Mouse (Mus musculus) heart, embryonic 14.5 days (tissue): ENCODE measurements around the gene Scpep1. TPM values are rescaled to one million over a fixed set of nuclear protein-coding genes. Genes with fewer than 3 reads are reported as not detected.

Experiments used
- ATAC-seq: fragments of 200-750 bp; cut with Nextera tagmentation; 2 replicates; pipeline ENCODE4 v1.8.0; 2017; ENCODE audit warnings: low read depth, moderate TSS enrichment; ENCODE audit not compliant: insufficient number of reproducible peaks, insufficient read depth, low FRiP score
- H3K27ac ChIP-seq, 2 experiments: fragments of 200-500 bp in 1 of 2; fragments of 300-500 bp in 1 of 2; sonication (generic) in 1 of 2; replicated peaks in 1 of 2; 2 replicates each; pipeline ENCODE4 v1.5.1; 2012 to 2014; ENCODE audit warnings: low read depth in 2 of 2, low read length in 2 of 2, control low read depth in 1 of 2, mild to moderate bottlenecking in 1 of 2, mixed read lengths in 1 of 2; ENCODE audit not compliant: control insufficient read depth in 1 of 2, insufficient read depth in 1 of 2
- H3K27me3 ChIP-seq: fragments of 300-500 bp; sonication (generic); 2 replicates; pipeline ENCODE4 v1.6.1; 2014; ENCODE audit warnings: mild to moderate bottlenecking, low read length, control low read depth; ENCODE audit not compliant: control insufficient read depth, insufficient read depth
- H3K36me3 ChIP-seq: fragments of 300-500 bp; sonication (generic); 2 replicates; pipeline ENCODE4 v1.6.1; 2014; ENCODE audit warnings: mild to moderate bottlenecking, control low read depth, low read length, mixed read lengths; ENCODE audit not compliant: control insufficient read depth, insufficient read depth
- H3K4me1 ChIP-seq, 2 experiments: fragments of 200-500 bp in 1 of 2; fragments of 300-500 bp in 1 of 2; sonication (generic) in 1 of 2; 2 replicates each; pipeline ENCODE4 v1.6.1; 2012 to 2014; ENCODE audit warnings: low read length in 2 of 2, control low read depth in 1 of 2, mixed read lengths in 1 of 2; ENCODE audit not compliant: control insufficient read depth in 2 of 2, insufficient read depth in 2 of 2
- H3K4me2 ChIP-seq: fragments of 300-500 bp; sonication (generic); 2 replicates; pipeline ENCODE4 v1.6.1; 2014; ENCODE audit warnings: mild to moderate bottlenecking, low read length
- H3K4me3 ChIP-seq, 2 experiments: fragments of 200-500 bp in 1 of 2; fragments of 300-500 bp in 1 of 2; sonication (generic) in 1 of 2; 2 replicates each; pipeline ENCODE4 v1.5.1; 2012 to 2014; ENCODE audit warnings: low read length in 2 of 2, mild to moderate bottlenecking in 2 of 2, control low read depth in 1 of 2, low read depth in 1 of 2, moderate library complexity in 1 of 2; ENCODE audit not compliant: control insufficient read depth in 1 of 2, insufficient read depth in 1 of 2
- H3K9ac ChIP-seq: fragments of 300-500 bp; sonication (generic); 2 replicates; pipeline ENCODE4 v1.6.1; 2014; ENCODE audit warnings: mild to moderate bottlenecking, low read length
- H3K9me3 ChIP-seq: fragments of 300-500 bp; sonication (generic); 2 replicates; pipeline ENCODE4 v1.6.1; 2016; ENCODE audit warnings: low read length, control low read depth; ENCODE audit not compliant: control insufficient read depth
- WGBS: fragments of 180-500 bp; shearing (Covaris S2); extraction: QIAGEN DNeasy Blood & Tissue Kit; methylation state at CpG from one replicate; pipeline ENCODE4 v1.1.7; 2014; 5-methylcytosine and 5-hydroxymethylcytosine counted together
- polyA plus RNA-seq: library from polyadenylated mRNA; unstranded; fragments of >200 nt; fragmentation: Nextera tagmentation; extraction: Ambion mirVana; gene quantifications from 2 replicates; pipeline ENCODE4 v1.2.1, GENCODE M21; 2014

Scpep1 gene
- polyA plus RNA-seq: 48.0 and 49.9 TPM in 2 replicates

DNA sequence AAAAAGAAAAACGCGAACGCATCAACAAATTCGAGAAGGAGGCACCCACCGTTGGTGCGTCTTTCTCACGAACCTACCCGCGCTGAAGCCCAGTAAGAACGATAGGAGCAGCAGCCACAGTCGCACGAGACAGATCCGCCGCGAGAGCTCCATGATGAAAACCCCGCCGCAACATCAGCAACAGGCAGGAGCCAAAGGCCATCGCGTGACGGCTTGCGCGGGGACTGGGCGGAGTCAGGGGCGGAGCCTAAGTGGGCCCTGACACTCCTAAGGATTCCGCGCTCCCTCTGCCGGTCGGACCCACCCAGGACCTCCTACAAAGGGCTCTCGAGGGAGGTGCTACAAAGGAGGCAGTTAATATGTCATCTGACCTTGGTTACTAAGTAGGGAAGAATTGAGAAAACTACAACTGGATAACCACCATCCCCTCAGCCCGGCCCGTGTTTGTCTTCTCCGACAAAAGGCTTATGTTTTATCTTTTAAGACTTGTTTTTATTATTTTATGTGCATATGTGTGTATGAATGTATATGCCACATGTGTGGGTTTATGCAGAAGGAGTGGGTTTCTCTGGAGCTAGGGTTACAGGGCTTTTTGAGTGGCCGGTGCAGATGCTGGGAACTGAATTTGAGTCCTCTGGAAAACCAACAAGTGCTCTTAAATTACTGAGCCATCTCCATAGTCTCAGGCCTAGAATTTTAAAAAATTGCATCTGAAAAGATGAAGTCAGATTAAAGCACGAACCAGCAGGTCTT, at the start of gene Scpep1:
Scpep1 (minus strand) TSS at position 249 of the 753 bp plus-strand sequence.
- Histone ChIP-seq H3K4me2 (peak within 1 kb of the TSS; percentile 67), H3K9me3 (no peaks in the 10 kb centered on the region), H3K9ac (peak within 1 kb of the TSS; percentile 69), H3K4me1 (peaks cover 0 to 4% of the 10 kb centered on the region in 2 experiments; a peak in 1 of 4 replicates), H3K4me3 (peak within 1 kb of the TSS; percentile 52 to 67), H3K27me3 (no peaks in the 10 kb centered on the region), H3K27ac (peak within 1 kb of the TSS; percentile 14 to 33; a peak in 2 of 4 replicates), H3K36me3 (peaks cover 13% of the 10 kb centered on the region; the same call in 1 of the 2 replicates)
- peak; percentile 94 for ATAC-seq
- WGBS: 5% methylated on average over 34 of the region's 34 CpGs

DNA sequence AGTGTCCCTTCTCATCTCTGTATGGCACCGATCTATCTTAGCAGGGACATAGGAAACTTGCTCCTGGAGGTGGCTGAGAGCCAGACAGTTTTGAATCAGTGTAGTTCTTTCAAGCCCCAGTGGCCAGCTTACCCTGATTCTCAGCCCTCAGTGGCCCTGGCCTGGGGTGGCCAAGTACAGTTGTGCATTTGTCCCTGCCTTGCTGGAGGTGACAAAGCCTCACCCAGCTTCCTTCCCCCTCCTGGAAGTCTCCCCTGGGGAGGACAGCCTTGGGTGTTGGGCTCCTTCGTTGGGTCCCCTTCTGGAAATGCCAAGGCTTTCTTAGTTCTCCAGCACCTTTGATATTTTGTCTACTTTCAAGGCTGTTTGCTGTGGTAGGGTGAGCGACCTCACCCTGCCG, 48.5 kb upstream of the Scpep1 start:
- H3K4me2 ChIP-seq: peak overlapping the region; percentile 52
- no peak for ATAC-seq
- H3K9ac ChIP-seq: no peak overlapping the region
- peaks cover 25% of the 10 kb centered on the region for H3K36me3 ChIP-seq
- no peak overlapping the region for H3K4me3 ChIP-seq
- peaks cover 18 to 19% of the 10 kb centered on the region in 2 experiments for H3K4me1 ChIP-seq
- 79% methylated on average over 4 of the region's 4 CpGs for WGBS
- no peaks in the 10 kb centered on the region for H3K27me3 ChIP-seq
- no peaks in the 10 kb centered on the region for H3K9me3 ChIP-seq
- no peak overlapping the region for H3K27ac ChIP-seq

DNA sequence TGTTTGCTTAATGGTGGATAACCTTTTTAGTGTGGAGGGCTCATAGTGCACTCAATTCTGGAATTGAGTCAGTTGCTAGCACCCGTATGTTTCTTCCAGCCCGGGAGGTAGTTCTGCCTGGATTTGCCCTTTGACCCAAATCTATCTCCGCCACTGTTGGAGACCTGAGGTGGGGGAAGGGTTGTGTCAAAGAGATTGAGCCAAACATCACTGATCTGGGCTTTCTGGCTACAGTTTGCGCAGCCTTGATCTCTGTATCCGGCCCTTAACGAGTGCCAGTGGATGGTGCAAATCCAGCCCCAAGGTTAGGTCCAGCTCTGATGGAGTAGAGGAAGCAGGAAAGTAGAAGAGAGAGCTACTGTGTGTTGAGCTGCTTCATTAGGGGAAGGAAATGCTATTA, 47.8 kb upstream of the Scpep1 start:
- H3K27ac ChIP-seq: no peak overlapping the region
- peak overlapping the region; percentile 38 for H3K9ac ChIP-seq

DNA sequence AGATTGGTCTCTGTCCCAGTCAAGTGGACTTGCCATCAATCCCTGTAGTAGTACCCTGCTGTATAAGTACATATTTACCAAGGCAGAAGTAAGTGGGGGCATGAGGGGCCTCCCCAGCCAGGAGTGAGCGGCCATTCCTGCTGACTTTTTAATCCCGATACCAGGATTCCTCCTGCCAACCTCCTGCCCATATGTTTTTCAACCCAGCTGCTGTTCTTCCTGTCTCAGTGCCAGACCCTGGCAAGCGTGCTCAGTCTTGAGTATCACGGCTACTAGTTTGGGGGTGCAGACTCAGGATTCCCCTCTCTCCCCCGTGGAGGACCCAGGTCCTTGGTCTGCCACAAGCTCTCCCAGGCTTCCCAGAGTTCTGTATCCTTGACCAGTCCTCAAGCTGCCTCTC, 47.4 kb upstream of the Scpep1 start:
- Histone ChIP-seq H3K27ac (no peak overlapping the region), H3K4me1 (peaks cover 18 to 23% of the 10 kb centered on the region in 2 experiments), H3K9me3 (no peaks in the 10 kb centered on the region), H3K27me3 (no peaks in the 10 kb centered on the region), H3K4me3 (peak overlapping the region in 1 of 2 experiments; percentile 1; a peak in 1 of 4 replicates), H3K9ac (peak overlapping the region; percentile 38), H3K36me3 (peaks cover 19% of the 10 kb centered on the region), H3K4me2 (peak overlapping the region; percentile 52)
- WGBS: 79% methylated on average over 5 of the region's 5 CpGs
- no peak for ATAC-seq

More for the DNA sequence above, 47.8 kb upstream of the Scpep1 start:
- no peaks in the 10 kb centered on the region for H3K27me3 ChIP-seq
- H3K36me3 ChIP-seq: peaks cover 22% of the 10 kb centered on the region
- 61% methylated on average over 6 of the region's 6 CpGs for WGBS
- H3K4me2 ChIP-seq: peak overlapping the region; percentile 52
- H3K4me3 ChIP-seq: peak overlapping the region in 1 of 2 experiments; percentile 1; a peak in 1 of 4 replicates
- no peak for ATAC-seq
- H3K4me1 ChIP-seq: peaks cover 18 to 23% of the 10 kb centered on the region in 2 experiments
- no peaks in the 10 kb centered on the region for H3K9me3 ChIP-seq

- Histone ChIP-seq H3K27ac (no peak overlapping the region), H3K9ac (no peak overlapping the region), H3K4me2 (peak overlapping the region; percentile 52), H3K4me3 (peak overlapping the region in 1 of 2 experiments; percentile 1; a peak in 1 of 4 replicates), H3K4me1 (peaks cover 18 to 23% of the 10 kb centered on the region in 2 experiments), H3K36me3 (peaks cover 15% of the 10 kb centered on the region), H3K27me3 (no peaks in the 10 kb centered on the region), H3K9me3 (no peaks in the 10 kb centered on the region)
- WGBS: 94% methylated on average over 5 of the region's 5 CpGs
- ATAC-seq: no peak
Observed at GRCm38 (mm10) chr11:89002068-89002467, 46.8 kb upstream of the Scpep1 start.

DNA sequence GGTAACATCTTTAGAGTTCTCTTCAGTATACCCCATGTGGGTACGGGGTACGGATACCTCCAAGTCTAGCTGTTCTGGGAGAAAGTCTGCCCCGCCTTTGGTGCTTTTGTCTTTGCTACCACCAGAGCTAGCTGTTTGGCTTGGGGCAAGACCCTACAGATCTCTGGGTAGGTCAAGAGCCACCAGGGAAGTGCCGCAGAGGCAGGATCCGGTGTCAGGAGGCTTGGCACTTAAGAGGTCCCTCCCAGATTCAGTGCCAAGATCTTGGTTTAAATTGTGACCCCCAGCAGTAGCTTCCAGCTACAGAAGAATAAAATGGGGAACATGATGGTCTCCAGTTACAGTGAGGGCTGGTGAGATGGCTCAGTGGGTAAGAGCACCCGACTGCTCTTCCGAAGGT, 46.3 kb upstream of the Scpep1 start:
- Histone ChIP-seq H3K9ac (no peak overlapping the region), H3K4me3 (peak overlapping the region; percentile 9 to 10; a peak in 2 of 4 replicates), H3K36me3 (peaks cover 12% of the 10 kb centered on the region), H3K4me2 (peak overlapping the region; percentile 73), H3K9me3 (no peaks in the 10 kb centered on the region), H3K27me3 (no peaks in the 10 kb centered on the region), H3K27ac (no peak overlapping the region), H3K4me1 (peaks cover 18 to 26% of the 10 kb centered on the region in 2 experiments)
- WGBS: 91% methylated on average over 7 of the region's 7 CpGs
- no peak for ATAC-seq

DNA sequence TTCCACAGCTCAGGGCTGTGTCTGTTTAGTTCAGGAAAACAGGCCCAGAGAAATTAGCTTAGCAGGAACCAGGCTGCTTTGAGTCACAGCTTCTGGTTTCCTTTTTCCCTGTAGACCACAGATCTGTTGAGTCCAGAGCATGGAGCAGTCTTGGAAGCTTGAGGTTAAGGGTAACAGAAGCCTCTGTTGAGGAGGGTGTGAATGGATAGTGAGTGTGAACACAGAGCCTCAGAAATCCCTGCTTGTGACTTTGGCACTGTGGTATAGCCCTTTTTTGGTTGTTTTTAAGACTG, 45.2 kb upstream of the Scpep1 start:
- no peak for ATAC-seq
- peak overlapping the region; percentile 73 for H3K4me2 ChIP-seq
- peaks cover 18 to 28% of the 10 kb centered on the region in 2 experiments for H3K4me1 ChIP-seq
- H3K9me3 ChIP-seq: no peaks in the 10 kb centered on the region
- peak overlapping the region; percentile 57 to 69 for H3K4me3 ChIP-seq
- no peaks in the 10 kb centered on the region for H3K27me3 ChIP-seq
- 0 out of 4 replicates have a peak overlapping the region, but pooled peaks of 1 of the 2 experiments have one; percentile 68 for H3K27ac ChIP-seq
- peak overlapping the region; percentile 81 for H3K9ac ChIP-seq
- peaks cover 2% of the 10 kb centered on the region for H3K36me3 ChIP-seq
